Mouse (Mus musculus) heart, adult 9 months (tissue): ENCODE measurements around the gene Pdgfc.

Experiments used
- DNase-seq, 2 experiments: peaks; one replicate each; pipeline ENCODE4 v3.0.0; 2022; ENCODE audit warnings: low spot score in 2 of 2

The Pdgfc gene

GRCm38 (mm10) chr3:81036151-81036553, at the start of gene Pdgfc:
Gene Pdgfc (plus strand): TSS chr3:81036416.
- no peak for DNase-seq

- DNase-seq, result no peak
Measured at GRCm38 (mm10) chr3:81009245-81009644, 27.0 kb upstream of the Pdgfc start.

DNA sequence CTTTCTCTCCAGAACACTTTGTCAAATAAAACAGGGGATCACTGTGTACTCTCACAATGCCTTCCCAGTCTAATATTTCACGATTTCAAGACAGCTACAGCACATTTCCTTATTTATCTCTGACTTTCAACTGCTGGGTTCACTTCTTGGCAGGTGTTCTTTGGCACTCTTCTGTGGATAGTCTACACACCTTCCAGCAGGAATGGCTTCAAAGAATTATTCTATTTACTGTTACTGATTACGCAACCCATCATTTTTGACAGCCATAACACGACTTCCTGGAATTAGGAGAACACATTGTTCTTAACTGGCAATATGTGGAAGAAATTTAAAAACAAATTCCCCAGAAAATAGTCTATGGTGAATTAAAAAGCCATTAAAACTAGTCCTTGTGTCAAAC, 26.3 kb upstream of the Pdgfc start:
- no peak for DNase-seq

DNA sequence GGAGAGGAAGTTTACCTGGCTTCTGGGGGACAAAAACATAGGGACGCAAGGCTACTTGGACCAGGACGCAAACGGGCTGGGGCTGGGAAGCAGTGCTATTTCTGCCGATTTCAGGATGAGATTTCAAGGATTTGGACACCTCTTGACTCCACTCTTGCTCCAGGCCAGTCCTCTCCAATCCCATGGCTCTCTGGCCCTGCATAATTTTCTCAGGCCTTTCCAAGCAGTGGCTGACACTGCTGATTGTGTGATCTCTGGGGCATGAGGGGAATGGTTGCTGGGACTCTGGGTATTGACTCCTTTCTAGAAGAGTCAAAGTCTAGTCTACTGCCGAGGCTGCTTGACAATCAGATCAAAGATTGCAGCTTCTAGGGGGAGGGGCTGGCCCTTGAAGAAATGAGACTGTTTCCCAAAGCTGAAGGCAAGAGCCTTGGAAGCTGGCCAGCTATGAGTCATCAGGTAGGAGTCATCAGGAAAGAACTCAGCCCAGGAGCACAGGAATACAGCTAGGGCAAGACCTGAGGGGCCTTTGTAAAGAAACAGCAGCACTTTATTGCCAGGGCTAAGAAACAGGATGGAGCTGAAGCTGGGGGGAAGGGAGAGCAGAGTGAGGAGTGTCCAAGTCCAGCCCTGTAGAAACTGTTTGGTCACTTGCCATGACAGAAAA, 18.7 kb upstream of the Pdgfc start:
- DNase-seq, result peak in 1 of 2 experiments; percentile 23

DNA sequence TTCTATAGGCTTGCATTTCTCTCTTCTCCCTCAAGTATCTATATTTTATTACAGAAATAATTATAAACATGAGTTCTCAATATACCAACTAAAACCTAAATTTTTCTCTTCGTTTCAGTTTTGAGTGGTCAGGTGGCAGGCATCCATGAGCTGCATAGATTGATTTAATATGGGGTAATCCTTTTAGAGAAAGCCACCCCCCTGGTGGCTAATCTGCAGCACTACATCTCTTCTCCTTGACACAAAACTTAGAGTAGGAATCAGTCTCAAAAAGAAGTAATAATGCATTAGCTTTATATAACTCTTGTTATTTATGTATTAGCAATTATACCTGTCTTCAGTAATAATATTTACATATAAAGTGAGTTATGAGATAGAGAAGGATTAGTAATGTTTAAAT, 16.2 kb upstream of the Pdgfc start:
- no peak for DNase-seq

DNA sequence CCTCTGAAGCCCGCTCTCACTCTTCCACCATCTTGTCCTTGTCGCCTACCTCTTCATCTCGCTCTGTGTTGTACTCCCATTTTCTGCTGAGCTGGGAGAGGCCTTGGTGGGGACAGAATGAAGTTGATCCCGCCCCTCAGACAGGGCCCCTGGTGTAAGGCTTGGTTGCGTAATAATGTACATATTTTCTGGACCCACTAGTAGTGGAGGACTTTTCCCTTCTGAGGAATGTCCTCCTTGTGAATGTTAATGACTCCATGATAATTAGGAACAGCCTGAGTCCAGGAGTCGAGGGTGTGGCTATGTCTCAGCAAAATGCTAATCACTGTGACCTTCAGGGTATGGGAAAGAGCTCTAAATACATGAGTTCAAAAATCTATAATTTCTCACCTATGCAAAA, 14.4 kb upstream of the Pdgfc start:
- DNase-seq, result no peak

- no peak for DNase-seq
Measured at GRCm38 (mm10) chr3:81022266-81022665, 13.9 kb upstream of the Pdgfc start.

- no peak for DNase-seq
Measured at GRCm38 (mm10) chr3:81022845-81023244, 13.4 kb upstream of the Pdgfc start.

DNA sequence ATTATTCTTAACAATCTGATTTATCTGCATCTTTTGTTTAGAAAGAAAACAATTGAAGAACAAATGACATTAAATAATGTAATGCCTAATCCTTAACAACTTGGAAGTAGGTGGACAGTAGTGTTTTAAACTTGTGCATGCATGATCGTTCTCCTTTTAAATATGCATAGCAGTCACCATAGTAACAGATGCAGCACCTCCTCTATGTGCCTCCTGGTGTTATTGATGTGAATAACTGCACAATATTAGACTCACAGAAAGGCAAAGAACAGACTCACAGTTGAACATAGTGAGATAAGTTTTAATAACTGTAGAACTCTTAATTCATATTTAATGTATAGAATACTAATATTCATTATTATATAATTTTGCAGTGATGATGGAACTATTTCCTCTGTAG, 12.6 kb upstream of the Pdgfc start:
- DNase-seq, result no peak

DNA sequence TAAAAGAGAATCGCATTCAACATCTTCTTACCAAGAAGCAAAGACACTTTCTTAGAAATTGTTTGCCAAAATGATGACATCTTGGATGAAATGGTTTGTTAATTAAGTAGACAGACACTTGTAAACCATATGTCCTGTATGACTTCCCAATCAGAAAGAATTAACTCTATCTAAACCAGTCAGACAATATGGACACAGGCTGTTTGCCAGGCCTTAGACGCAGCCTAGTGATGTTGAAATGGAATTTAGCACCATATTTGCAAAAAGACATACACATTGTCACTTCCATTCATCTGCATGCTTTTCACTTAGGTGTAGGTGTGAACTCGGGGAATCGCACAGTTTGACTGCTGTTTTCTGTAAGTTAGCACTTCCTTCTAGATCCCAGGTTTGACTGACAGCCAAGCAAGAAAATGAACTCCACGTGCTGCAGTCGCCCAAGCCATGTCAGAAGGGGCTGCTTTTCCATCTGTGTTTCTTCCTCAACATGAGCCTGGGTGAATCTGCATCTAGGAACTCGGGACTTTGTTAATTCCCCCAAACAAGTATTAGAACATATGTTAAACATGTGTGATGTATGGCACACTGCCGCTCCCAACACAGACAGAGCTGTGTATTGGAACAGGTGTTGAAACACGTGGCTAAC, 10.5 kb upstream of the Pdgfc start:
- no peak for DNase-seq

- DNase-seq, result no peak
Measured at GRCm38 (mm10) chr3:81028361-81028760, 7.9 kb upstream of the Pdgfc start.

GRCm38 (mm10) chr3:81029321-81029720, 6.9 kb upstream of the Pdgfc start:
- DNase-seq, result no peak

DNA sequence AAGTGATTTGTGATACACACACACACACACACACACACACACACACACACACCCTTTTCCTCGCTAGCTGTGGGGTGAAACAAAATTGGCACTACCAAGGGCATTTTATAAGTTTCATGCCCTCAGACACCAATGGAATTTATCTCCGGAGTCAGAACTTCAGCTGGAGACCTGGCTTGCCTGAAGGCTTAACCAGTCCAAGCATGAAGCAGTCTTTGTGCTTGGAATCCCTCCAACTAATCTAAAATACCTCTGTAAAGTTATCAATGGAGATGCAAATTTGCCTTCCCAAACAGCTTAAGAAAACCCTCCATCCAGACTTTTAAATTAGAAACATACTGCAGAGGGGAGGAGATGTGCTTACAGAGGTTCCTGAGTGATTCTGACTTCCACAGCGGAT, 6.3 kb upstream of the Pdgfc start:
- no peak for DNase-seq

DNA sequence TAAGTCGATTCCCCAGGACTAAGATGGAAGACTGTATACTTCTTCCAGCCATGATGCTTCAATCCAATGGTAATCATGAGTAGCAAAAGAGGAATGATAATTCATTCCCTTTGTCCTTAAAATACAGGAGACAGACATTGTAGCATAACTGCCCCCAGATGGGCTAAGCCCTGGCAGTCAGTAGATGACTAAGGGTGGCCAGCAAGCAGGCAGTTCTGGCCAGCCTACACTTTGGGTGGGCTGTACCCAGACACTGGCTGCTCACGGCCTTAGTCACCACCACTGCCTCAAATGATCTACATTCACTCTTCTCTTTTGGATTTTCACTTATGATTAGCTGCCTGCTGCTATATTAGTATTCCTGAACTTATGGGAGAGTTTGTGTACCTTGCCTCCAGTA, 5.9 kb upstream of the Pdgfc start:
- DNase-seq, result no peak

DNA sequence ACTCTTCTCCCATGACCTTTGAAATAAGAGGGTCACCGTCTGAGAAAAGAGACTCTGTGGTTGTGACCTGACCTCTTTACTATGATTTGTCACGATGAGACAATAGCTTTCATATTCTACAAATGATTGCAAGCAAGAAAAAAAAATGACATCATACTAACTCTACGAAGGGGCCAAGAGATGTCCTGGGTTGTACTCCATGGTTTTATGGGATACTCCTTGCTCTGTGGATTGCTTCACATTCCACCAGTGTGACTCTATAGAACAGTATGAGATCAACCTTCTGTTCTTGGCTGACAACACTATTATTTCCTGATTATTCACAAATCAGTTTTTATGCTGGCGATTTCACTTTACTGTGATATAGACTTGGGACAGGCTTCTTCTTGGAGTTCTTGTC, 4.2 kb upstream of the Pdgfc start:
- DNase-seq, result no peak

- DNase-seq, result no peak
Measured at GRCm38 (mm10) chr3:81034336-81035102, 1.7 kb upstream of the Pdgfc start.

- peak; percentile 24 to 29 for DNase-seq
Measured at GRCm38 (mm10) chr3:81036554-81037311, 517 bp downstream of the Pdgfc start.

DNA sequence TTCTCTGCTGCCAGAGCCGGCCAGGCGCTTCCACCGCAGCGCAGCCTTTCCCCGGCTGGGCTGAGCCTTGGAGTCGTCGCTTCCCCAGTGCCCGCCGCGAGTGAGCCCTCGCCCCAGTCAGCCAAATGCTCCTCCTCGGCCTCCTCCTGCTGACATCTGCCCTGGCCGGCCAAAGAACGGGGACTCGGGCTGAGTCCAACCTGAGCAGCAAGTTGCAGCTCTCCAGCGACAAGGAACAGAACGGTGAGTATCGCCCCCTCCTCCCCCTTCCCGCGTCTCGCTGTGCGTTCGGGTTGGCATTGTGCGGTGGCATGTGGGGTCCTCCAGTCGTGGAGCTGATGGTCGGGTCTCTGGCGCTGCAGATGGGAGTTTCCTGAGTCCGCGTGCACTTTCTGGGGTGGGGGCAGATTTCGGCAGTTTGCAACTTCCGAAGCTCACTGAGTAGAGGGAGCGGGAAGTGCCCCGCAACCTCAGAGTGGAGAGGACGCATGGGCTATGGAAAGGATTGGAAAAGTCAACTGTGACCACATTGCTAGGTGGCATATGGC, 1.2 kb downstream of the Pdgfc start:
- peak in 1 of 2 experiments; percentile 3 for DNase-seq

GRCm38 (mm10) chr3:81039131-81039653, 3.0 kb downstream of the Pdgfc start:
- DNase-seq, result peak; percentile 24 to 35

- DNase-seq, result no peak
Measured at GRCm38 (mm10) chr3:81044653-81045343, 8.6 kb downstream of the Pdgfc start.
